Mouse (Mus musculus) left cerebral cortex, postnatal 36 days (tissue): Measurements from ENCODE around the gene Bcl2l13. TPM values are rescaled to one million over a fixed set of nuclear protein-coding genes. Genes with fewer than 3 reads are reported as not detected.
A peak's percentile ranks its signal among the peaks of the same experiment; 100 is the strongest.
"Not testable (repeated sequence)": the region's sequence is repeated elsewhere in the genome, so short reads cannot be mapped to it uniquely, and the experiment has no call there.

Experiments used
- DNase-seq, 2 experiments: peaks; one replicate each; pipeline ENCODE4 v3.0.0; 2021 to 2022; ENCODE audit warnings: low spot score in 2 of 2, mixed read lengths in 1 of 2
- intact Hi-C: fragments of 180-260 bp; cut with DNase I; formaldehyde crosslinking; loops from one replicate; pipeline ENCODE4 v1.15.1; 2025
- total RNA-seq, 2 experiments: library from RNA; stranded (reverse); gene quantifications; 2 replicates each; pipeline ENCODE4 v1.2.3; 2021

The Bcl2l13 gene
- total RNA-seq, 2 experiments from 2014 or later: 45.5 to 55.5 TPM

DNA sequence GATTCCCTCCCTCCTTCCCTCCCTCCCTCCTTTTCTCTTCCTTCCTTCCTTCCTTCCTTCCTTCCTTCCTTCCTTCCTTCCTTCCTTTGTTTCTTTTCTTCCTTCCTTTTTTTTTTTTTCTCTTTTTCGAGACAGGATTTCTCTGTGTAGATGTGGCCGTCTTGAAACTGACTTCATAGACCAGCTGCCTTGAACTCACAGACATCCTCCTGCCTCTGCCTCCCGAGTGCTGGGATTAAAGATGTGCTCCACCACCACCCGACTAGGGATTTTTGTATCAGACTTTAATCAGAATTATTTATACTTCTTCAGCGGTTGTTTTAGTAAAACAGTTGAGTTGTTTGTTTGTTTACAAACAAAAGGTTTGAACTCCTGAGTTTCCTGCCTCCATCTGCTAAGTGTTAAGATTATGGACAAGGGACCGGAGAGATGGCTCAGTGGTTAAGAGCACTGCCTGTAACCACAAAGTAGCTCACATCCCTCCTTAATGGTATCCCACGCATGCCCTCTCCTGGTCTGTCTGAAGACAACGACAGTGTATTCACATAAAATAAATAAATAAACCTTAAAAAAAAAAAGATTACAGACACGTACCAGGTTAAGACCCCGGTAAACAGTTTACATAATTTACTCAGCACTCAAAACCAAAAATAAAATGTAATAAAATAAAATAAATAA is 12.9 kb upstream of the Bcl2l13 start:
- no peak for DNase-seq
- intact Hi-C loops: no loop called here

DNA sequence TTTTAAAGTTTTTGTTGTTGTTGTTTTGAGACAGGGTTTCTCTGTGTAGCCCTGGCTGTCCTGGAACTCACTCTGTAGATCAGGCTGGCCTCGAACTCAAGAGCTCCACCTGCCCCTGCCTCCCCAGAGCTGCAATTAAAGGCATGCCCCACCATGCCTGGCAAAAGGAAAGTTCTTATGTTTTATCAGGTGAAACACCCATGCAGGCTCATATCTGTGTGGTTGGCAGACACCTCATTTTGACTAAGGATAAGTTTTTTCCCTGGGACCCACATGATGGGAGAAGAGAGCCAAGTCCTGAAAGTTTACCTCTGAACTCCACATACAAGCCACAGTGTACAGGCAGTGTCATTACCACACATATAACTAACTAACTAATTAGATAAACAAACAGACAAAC is 6.0 kb upstream of the Bcl2l13 start:
- DNase-seq: no peak
- intact Hi-C loops: no loop called here

DNA sequence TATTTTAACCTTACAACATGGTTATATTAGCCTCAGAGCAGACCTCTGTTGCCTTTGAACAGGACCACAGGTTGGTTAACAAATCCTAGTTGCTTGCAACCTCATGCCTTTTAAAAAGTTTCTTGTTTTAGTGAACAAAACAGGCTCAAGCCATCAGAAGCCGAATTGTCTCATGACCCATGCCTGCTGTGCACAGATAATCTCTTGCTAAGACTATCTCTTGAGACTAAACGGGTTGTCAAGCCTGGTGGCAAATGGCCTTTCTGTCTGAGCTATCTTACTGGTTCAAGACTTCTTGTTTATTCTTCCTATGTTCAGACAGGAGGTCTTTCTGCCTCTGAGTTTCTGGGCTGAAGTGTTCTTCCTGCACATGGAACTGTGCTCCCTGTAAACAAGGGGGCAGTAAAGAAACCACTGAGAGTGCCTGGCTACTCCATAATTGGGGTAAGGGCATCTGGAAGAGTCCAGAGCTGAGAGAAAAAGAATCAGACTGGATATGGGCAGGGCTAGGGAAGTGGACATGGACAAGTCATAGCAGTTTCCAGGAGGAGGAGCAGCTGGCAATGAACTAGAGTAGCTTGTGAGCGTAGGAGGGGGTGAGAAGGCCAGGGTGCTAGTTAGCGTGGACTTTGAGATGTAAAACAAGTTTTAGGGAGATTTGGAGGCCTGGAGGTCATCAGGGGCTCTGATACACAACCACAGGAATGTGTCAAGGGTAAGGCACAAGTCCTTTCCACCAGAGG is 5.0 kb upstream of the Bcl2l13 start:
- intact Hi-C loops: no loop called here
- no peak for DNase-seq

DNA sequence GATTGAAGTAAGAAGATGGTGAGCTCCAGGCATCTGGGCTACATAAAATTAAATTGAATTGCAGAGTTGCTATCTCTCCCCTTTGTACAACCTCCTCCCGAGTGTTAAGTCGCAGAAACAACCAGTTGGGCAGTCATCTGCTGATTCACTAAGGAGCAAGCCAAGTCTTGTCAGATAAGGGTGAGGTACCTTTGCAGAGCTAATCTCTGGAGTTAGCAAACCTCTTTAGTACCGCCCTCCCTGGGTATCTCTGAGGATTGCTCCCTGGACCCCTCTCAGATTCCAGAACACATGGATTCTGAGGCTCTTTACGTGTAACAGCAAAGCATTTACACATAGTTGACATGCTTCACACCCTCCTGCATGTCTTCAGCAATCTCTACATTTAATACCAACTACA is 3.9 kb upstream of the Bcl2l13 start:
- intact Hi-C loops: no loop called here
- DNase-seq: no peak

DNA sequence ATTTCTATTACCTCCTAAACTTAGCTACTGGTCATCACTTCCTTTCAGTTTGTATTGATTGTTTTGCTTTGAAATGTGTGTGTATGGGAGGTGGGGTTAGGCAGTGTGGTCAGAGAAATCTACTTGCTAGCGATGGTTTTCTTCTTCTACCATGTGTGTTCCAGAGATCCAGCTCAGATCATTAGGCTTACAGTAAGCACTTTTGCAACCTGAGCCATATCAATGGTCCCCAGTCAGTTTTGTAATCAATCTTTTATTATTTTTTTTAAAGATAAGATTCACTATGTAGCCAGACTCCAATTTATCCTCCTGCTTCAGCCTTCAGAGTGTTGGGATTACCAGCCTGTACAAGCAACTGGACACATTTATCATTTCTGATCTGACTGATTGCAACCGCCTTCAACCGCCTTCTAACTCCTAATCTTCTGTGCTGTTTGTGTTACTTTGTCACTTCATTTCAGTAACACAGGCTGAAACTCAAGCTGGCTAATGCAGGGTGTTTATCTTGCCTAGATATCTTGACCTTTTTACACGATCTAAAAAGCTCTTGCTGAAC is 1.2 kb upstream of the Bcl2l13 start:
- DNase-seq: no peak
- intact Hi-C loops: no loop called here

DNA sequence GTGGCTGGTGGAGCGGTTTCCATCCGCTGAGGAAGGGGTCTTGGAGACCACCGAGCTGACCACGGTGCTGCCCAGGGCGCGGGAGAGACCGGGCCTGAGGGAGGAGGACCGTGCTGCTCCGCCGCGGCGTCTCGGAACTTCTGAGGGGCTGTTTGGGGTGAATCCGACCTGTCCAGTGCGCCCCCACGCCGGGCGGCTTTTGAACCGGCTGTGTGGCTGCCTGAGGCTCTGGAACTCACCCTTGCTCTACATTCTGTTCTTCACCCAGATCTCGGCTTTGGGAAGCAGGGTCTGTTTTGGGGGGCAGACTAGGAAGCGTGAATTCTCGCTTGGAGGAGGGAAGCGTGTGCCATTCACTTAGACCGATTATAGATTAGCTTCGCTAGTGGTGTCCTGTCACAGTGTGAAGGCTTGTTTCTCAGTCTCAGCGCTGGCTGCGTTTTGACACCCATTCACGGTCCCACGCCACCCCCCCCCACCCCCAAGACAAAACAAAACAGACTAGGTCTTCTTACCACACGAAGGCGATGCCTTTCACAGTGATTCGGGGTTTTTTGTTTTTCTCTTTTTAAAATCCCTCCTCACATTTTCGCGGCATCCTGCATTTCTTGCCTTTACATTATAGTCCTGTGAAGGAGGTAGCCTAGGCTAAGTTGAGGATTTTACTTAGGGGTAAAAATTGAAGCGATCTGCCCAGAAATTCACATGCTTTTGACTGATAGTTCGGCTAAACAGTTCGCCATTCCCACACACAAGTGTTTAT is 558 bp downstream of the Bcl2l13 start:
- intact Hi-C loops: no loop called here
- DNase-seq: no peak

DNA sequence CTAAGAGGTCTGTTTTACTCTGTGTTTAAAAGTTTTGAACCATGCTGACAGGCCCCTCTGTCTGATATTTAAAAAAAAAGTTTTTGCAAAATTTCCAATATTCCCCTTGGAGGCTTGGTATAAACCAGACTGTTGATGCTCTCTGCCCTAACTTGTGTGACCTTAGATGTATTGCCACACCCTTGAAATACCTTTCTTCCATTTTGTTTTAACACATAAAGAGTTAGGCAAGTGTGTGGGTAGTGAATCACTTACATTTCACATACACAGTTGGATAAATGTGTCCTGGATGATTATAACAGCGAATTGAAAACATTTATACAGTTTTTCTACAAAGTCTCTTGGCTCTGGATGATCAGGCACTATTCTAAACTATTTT is 1.1 kb downstream of the Bcl2l13 start:
- intact Hi-C loops: no loop called here

DNA sequence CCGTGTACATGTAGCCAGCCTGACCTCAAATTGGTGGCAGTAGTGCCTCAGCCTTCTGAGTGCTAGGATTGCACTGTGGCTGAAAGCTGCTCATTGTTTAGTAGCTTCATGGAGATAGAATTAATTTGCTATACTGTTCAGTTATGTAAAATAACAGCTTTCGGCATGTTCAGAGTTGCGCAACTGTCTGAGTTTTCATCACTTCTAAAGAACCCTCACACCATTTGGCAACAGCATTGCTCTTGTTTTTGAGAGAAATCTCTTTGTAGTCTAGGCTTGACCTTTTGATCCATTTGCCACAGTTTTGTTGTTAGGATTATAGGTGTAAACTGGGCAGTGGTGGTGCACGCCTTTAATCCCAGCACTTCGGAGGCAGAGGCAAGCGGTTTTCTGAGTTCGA is 4.2 kb downstream of the Bcl2l13 start:
- no peak for DNase-seq
- intact Hi-C loops: no loop called here

More for the DNA sequence above, 1.1 kb downstream of the Bcl2l13 start:
- no peak for DNase-seq

DNA sequence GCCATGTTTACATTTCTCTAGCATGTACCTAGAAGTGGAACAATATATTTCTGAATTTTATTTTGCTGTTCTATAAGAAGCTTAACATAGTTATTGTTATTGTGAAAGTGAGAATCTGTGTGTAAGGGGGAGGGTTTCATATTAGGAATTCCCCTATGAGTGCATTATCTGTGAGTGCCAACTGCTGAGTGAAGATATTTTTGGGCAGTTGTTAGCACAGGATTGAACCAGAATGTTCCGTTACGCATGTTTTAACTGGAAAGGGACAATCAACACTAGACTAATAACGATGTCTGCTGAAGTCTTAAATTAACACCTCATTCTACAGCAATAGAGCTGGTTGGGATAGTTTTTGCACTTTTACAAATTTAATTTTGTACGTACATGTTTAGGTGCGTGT is 5.7 kb downstream of the Bcl2l13 start:
- no peak for DNase-seq
- intact Hi-C loops: no loop called here

DNA sequence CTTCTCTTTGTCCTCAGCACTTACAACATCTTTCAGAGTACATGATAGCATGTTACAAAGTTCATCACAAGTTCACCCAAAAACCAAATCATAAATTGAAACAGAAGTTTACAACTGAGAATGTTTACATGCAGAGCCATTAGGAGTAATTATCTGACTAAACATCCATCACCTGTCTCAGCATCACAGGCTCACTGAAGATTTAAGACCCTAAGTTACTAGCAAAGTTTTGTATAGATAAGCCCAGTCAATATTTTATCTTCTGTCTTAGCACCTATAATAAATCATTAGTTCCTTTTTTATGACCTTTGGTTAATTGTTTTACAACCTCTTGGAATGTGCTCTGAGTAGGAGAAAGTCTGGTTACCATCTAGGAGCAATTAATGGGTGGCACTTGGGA is 14.7 kb downstream of the Bcl2l13 start:
- DNase-seq, intact Hi-C loops: not testable (repeated sequence)

DNA sequence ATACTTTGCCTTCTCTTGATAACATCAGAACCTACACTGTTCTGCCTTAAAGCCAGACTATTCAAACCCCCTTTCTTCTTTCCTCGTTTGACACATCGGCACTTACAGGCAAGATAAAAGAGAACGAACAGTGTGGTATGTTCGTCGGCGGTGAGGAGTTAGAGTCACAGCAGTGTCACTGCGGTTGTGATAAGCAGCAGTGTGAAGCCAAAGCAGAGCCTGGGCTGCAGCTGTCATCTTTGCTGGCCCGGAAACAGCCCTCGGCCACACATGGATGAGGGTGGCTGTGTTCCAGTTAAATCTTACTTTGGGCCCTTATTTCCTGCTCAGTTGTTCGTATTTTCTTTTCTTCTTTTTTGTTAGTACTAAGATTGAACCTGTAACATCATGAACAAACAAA is 18.4 kb downstream of the Bcl2l13 start:
- intact Hi-C loops: no loop called here
- no peak for DNase-seq

DNA sequence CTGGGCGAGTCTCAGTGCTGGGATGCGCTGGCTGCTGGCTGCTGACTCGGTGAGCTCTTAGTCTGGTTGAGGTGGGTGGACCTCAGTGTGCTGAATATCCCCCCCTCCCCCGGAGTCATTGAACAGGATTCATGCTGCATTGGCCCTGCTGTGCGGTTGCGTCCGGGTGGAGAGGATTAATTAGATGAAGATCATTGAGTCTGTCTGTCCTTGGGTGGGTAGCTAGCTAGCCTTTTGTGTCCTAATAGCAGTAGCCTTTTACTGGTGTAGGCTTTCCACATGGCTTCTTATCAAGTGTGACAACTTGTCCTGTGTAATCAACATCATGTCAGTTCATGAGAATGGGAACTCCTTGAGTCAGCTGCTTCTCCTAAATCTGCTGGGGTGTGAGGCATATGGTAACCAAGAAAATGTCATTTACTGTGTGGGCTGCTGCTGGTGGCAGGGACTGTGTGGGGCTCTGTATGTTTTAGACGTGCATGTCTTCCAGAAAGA is 22.3 kb downstream of the Bcl2l13 start:
- intact Hi-C loops: no loop called here
- DNase-seq: peak; percentile 54 to 57

DNA sequence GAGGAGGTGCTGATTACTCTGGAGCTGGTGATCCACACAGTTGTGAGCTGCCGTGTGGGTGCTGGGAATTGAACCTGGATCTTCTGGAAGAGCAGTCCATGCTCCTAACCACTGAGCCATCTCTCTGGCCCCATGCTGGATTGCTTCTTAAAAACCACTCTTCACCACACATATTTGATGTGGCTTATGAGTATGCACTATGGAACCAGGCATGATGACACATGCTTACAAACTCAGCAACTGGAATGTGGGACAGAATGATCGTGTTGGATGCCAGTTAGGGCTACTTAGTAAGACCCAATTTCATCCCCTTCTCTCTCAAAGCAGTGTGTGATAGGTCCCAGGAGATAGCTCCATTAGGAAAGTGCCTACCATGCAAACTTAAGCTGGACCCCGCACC is 24.1 kb downstream of the Bcl2l13 start:
- no peak for DNase-seq
- intact Hi-C loops: no loop called here

DNA sequence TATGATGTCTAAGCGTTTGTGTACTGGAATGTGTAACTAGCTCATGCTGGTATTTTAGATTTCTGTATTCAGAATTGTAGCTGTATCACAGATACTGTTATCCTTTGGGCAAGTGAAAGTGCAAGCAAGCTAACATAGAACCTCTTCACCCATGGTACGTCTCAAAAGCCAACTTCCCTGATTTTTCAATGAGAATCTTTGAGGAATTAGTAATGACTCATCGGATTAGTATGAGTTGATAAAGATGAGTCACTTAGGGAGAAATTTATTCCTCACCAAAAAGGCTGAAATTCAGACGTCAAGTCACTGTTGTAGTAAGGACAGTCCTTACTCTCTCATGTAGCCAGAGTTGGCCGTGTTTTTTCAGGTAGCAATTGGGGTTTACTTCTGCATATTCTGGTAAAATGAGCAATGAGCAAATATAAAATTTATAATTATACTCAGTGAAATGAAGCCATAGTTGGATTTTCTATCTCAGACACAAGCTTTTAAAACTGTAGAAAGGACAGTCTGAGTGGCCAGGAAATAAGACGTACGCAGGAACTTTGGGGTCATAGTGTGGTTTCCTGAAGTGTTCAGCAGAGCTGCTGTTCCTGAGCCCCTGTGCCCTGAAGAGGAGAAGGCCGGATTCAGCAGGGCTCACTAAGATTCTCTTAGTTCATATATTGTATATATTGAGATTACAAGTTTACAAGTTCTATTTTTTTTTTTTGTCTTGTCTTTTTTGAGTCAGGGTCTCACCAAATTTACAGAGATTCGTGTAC is 30.2 kb downstream of the Bcl2l13 start:
- intact Hi-C loops: no loop called here

DNA sequence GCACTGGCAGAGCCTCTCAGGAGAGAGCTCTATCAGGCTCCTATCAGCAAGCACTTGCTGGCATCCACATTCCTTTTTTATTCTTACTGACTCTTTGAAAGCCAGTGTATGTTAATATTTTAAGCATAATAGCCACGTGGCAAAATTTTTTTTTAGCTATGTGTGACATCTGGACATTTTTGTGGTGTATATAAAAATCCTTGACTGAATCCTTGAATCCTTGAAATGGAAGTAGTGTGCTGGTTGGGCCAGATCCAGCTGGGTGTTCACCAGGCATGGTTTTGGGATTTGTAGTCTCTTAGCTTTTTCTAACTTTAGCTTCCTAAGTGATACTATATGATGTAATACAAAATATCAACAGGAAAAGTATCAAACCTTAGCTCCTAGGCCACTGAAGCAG is 32.8 kb downstream of the Bcl2l13 start:
- intact Hi-C loops: no loop called here
- peak in 1 of 2 experiments; percentile 30 for DNase-seq

More for the DNA sequence above, 30.2 kb downstream of the Bcl2l13 start:
- DNase-seq: no peak

DNA sequence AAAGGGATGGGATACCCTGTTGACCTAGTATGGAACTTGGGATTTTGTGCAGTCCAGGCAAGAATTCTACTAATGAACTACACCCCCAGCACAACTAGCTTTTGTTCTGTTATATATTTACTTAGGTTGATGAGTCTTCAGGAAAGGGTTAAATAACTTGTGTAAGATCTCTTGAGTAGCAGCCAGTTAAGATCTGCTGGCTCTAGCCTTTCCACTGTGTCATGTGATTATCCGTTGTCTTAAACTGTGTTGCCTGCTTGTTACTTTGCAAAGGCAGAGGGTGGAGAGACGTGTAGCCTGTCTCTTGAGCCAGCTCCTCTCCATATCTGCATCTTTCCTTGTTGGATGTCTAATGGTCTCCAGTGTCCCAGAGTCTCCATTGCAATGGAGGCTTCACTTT is 35.3 kb downstream of the Bcl2l13 start:
- intact Hi-C loops: no loop called here
- DNase-seq: no peak

DNA sequence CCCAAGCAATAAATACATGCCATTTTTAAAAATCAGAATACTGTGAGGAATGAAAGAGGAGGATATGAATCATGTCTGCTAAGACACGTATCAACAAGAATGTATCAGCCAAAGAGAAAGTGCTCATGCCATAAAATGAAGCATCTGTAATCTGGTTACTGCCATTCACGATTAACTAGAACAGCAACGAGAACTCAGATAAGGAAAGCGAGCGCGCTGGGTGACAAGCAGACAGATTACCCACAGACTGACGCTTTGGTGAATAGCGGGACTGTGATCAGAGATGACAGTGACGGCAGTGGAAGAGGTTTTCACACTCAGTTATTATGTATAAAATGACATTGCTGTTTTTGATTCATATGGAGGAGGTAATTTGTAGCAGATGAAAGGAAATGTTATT is 37.9 kb downstream of the Bcl2l13 start:
- intact Hi-C loops: no loop called here
- DNase-seq: no peak

DNA sequence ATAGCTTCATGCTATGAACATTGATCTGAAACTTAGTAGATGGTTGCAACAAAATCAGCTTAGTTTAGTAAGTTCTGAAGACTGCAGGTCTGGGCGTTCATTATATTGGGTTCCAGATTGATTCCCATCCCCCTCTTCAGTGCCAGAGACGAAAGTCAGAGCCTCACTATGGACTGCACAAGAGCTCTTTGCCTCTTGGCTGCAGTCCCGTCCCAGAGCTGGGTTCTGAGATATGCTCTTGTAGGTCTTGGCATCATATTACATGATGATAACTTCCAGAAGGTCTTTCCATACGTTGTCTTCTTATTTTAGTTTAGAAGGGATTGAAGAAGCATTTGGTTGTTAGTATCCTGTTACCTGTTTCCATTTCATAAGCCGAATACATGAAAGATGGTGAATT is 43.0 kb downstream of the Bcl2l13 start:
- no peak for DNase-seq
- intact Hi-C loops: no loop called here

DNA sequence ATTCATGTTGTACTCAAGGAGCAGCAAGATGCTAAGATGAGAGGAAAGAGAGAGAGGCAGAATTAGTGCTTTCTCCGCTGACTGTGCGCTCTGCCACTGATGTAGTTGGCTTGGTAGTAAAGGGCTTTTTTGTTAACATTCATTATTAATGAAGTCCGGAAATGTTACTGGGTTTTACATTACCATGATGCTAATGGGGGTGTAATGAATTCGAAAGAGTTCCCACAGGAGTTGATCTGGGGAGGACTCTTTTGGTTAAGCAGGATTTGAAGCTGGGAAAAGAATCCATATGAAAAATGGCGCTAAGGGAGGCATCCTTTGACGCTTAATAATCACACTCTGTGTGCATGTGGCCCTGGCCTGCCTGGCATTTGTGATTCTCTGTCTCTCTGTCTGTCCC is 48.4 kb downstream of the Bcl2l13 start:
- no peak for DNase-seq
- intact Hi-C loops: no loop called here

DNA sequence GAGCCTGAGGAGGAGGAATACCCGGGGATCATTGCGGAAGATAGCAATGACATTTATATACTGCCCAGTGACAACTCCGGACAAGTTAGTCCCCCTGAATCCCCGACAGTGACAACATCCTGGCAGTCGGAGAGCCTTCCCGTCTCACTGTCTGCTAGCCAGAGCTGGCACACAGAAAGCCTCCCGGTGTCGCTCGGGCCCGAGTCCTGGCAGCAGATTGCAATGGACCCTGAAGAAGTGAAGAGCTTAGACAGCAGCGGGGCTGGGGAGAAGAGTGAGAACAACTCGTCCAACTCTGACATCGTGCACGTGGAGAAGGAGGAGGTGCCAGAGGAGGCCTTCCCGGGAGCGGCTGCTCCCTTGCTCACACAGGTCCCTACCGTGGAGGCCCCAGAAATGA is 50.7 kb downstream of the Bcl2l13 start:
- no peak for DNase-seq
- intact Hi-C loops: no loop called here
